Mouse (Mus musculus): ENCODE data around the gene Trappc3.

The Trappc3 gene

DNA sequence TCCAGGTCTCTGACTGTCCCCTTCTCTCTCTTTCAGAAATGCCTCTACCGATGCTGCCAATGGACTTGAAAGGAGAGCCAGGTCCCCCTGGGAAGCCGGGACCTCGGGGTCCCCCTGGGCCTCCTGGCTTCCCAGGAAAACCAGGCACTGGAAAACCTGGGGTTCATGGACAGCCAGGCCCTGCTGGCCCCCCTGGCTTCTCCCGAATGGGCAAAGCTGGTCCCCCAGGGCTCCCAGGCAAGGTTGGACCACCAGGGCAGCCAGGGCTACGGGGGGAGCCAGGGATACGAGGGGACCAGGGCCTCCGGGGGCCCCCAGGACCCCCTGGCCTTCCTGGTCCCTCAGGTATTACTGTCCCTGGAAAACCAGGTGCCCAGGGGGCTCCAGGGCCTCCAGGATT, 48.2 kb downstream of the Trappc3 start:
- no peak for DNase-seq (ENCODE audit: low read depth, low spot score)

DNA sequence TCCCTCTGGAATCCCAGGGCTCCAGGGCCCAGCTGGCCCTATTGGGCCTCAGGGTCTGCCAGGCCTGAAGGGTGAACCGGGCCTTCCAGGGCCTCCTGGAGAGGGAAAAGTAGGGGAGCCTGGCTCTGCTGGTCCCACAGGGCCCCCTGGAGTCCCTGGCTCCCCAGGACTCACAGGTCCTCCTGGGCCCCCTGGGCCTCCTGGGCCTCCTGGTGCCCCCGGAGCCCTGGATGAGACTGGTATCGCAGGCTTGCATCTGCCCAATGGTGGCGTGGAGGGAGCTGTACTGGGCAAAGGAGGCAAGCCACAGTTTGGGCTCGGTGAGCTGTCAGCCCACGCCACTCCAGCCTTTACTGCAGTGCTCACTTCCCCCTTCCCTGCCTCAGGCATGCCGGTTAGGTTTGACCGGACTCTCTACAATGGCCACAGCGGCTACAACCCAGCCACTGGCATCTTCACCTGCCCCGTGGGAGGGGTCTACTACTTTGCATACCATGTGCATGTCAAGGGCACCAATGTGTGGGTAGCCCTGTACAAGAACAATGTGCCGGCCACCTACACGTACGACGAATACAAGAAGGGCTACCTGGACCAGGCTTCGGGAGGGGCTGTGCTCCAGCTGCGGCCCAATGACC, 49.6 kb downstream of the Trappc3 start:
- DNase-seq (ENCODE audit: low read depth, low spot score), result no peak

DNA sequence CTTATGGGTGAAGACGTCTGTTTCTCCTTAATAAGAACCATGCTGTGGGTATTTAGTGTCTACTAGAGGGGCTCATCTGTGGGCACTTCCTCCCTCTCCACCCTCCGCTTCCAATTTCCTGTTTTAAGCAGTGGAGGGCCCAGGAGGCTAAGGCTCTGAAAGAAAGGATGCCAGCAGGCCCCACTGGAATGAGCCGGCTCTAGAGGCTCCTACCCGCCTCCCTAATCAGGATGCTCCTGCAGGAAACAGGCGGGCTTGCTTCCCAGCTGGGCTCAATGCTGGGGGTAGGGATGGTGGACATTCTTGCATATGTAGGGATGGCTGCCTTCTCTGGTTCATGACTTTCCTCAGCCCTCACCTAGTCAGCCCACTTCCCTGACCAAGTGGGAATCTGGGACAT, 51.1 kb downstream of the Trappc3 start:
- DNase-seq (ENCODE audit: low read depth, low spot score), result no peak

DNA sequence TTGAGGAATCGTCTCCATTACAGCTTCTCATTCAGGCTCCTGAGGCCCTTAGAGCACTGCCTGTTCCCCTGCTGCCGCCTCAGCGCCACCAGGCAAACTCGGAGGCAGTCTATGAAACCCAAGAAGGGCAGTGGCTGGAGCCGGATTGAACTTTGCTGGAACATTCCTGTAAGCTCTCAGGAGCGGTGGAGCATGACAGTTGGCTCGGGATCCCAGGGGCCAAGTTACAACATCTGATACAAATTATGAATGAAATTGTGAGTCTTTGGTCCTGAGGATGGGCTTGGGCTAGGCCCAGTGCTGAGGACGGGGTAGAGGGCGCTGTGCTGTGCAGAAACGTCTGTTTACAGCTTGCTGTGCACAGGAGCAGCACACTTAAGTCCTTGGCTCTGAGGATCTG, 52.3 kb downstream of the Trappc3 start:
- DNase-seq (ENCODE audit: low read depth, low spot score), result no peak

GRCm38 (mm10) chr4:126315931-126316330, 53.8 kb downstream of the Trappc3 start:
- no peak for DNase-seq (ENCODE audit: low read depth, low spot score)

- DNase-seq (ENCODE audit: low read depth, low spot score), result no peak
Observed at GRCm38 (mm10) chr4:126316443-126317040, 54.4 kb downstream of the Trappc3 start.

DNA sequence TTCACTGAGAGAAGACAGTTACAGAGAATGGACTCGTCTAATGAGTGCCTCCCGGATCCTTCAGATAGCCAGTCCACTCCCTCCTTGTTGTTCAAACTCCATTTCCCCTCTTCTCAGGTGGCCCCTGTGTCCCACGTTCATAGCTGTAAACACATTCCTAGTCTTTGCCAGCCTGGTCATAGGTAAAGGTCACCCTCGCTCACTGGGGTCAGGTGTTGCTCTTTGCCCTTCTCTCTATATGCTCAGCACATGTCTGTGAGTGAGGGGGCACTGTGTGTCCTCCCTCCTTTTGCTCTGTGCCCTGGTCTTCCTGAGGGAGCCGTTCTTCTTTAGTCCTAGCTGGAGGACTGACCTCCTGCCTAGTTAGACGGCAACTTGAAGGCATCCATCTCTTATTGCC, 57.7 kb downstream of the Trappc3 start:
- DNase-seq (ENCODE audit: low read depth, low spot score), result no peak

- peak; percentile 91 for DNase-seq (ENCODE audit: low read depth, low spot score)
Observed at GRCm38 (mm10) chr4:126321111-126321853, 59.2 kb downstream of the Trappc3 start, which contains the start of gene Adprhl2. TSS of gene Adprhl2 (minus strand) at chr4:126321703.

DNA sequence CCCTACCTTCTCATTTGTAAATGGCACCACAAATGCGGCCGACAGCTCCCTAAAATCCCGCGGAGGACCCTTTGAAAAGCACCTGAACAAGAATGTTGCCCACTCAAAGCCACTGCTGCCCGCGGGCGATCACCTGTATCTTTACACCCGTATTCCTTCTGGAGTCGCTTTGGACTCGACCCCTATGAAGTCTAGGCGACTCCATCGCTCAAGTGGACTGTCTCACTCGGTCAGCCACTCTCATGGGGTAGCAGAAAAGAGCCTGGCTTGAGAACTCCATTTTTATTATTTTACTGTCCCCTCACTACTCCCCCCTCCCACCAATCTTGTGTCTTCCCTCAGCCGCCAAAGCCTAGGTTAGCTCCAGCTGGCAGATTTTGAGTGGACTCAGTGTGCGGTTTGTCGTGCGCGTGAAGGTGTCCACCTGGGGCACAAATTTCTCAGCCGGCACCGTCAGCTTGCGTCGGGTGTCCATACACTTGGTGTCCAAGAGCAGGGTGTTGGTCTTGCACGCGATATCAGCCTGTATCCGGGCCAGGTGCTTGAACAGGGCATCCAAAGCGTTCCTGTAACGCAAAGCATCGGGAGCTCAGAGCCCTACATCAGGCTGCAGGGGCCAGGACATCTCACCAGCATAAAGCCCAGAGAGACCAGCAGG, 59.9 kb downstream of the Trappc3 start:
- no peak for DNase-seq (ENCODE audit: low read depth, low spot score)

DNA sequence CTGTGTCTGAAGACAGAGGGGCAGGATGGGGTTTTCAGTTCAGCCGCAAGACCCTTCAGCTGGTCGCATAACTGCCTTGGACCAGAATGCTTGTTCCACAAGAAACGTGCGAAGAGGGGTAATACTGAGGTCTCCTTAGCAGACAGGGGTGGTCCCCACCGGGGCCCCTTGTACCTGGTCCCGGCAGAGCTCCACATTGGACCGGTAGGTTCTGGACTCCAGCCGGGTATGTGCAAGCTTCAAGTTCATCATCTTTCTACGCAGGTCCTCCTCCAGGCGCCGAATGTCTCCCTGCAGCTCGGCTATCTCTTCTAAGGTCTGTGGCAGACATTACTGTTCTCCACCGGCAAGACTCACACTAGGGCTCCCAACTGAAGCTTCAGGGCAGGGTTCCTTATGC, 60.5 kb downstream of the Trappc3 start:
- DNase-seq (ENCODE audit: low read depth, low spot score), result no peak

- DNase-seq (ENCODE audit: low read depth, low spot score), result no peak
Observed at GRCm38 (mm10) chr4:126324861-126325260, 62.7 kb downstream of the Trappc3 start.

DNA sequence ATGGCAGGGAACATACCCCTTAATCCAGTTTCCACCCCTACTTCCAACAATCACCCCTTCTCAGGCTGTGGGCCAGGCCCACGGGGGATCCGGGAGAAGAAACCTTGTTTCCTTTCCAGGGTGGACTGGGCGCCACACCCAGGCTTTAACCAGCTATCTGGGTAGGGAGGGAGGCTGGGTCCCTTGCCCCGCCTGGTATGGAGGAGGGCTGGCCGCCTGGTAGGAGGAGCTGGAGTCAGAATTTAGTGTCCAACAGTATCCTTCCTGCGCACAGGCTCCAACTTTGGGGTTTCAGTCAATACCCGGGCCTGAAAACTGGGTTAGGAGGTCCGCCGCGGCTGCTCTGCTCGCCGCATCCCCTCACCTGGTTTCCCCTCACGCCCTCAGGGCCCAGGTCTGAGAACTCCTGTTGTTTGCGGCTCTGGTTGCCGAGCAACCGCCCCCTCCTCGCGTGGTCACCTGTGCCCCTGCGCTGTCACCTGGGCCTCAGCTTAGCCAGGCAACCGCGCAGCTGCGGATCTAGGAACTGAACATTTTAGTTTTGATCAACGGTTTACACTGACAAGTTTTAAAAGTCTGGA, 63.2 kb downstream of the Trappc3 start, which contains the start of gene Tekt2:
Tekt2 (minus strand) TSS at position 408 of the 581 bp plus-strand sequence.
- no peak for DNase-seq (ENCODE audit: low read depth, low spot score)

All from telencephalon, adult 2 months (tissue).